ENCODE assay signal across 8 mouse cellular contexts in the genomic region with DNA sequence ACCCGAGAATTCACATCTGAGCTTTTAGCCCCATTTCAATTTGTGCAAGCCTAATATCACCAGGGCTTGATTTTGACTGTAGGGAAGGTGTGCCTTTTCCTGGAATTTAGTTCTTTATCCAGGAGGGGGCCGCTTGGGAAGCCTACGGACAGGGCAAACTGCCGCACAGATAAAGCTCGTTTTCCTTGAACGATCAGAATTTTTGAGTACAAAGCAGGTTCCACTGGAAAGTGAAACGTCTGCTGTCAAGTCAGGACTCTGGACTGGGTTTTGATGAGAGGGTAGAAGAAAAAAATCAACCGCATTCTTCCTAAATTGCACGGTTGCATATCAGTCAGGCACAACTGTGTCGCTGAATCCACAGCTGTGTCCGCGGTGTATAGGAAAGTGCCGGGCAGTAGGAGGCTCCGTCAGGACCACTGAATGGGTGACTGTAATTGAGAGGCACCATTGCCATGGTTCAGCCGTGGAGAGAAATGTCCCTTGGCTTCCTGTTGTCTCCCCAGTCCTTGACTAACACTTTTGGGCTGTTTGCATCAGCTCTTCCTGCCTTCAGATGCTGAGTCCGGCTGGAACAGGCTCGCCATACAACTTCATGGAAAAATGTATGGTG. TPM values are rescaled to one million over a fixed set of nuclear protein-coding genes. Genes with fewer than 3 reads are reported as not detected.
DNase-seq lines count a peak whose midpoint lies in the region; ATAC-seq lines count a peak whose summit lies in the region.

No protein-coding gene starts in this region.

- DNase-seq in embryo, embryonic 11 days: peak; percentile 13
- DNase-seq in embryo, embryonic 10 days (ENCODE audit: low spot score): no peak
- DNase-seq in limb, embryonic 10.5 days (ENCODE audit: low spot score): no peak
- DNase-seq in hindbrain, embryonic 14.5 days (ENCODE audit: low spot score): no peak
- DNase-seq in adrenal gland, postnatal 14 days: no peak
- no peak for DNase-seq in gastrocnemius, postnatal 4 days (ENCODE audit: low spot score in 2 of 2)

- H3K9me3 ChIP-seq in limb, embryonic 12.5 days: no peaks in the 10 kb centered on the region
- no peaks in the 10 kb centered on the region for H3K9me3 ChIP-seq in limb, embryonic 10.5 days (replicated peaks)
- no peaks in the 10 kb centered on the region for H3K9me3 ChIP-seq in hindbrain, embryonic 14.5 days (ENCODE audit: control insufficient read depth, low read length)
- H3K9me3 ChIP-seq in neural tube, embryonic 15.5 days (replicated peaks): no peaks in the 10 kb centered on the region; the same call in 1 of the 2 replicates

- no peak overlapping the region for H3K9ac ChIP-seq in limb, embryonic 12.5 days (replicated peaks)
- 0 out of 2 replicates have a peak overlapping the region, but pooled peaks have one; percentile 35 for H3K9ac ChIP-seq in hindbrain, embryonic 14.5 days
- no peak overlapping the region for H3K9ac ChIP-seq in neural tube, embryonic 15.5 days (replicated peaks)

- ATAC-seq in limb, embryonic 12.5 days (ENCODE audit: insufficient number of reproducible peaks, insufficient read depth, low FRiP score, low TSS enrichment, low read depth): no peak
- no peak for ATAC-seq in hindbrain, embryonic 14.5 days (ENCODE audit: low FRiP score)
- ATAC-seq in neural tube, embryonic 15.5 days (ENCODE audit: low FRiP score): peak; percentile 39; the same call in 1 of the 2 replicates

- peak overlapping the region; percentile 35 for H3K4me2 ChIP-seq in limb, embryonic 12.5 days
- peak overlapping the region; percentile 49 for H3K4me2 ChIP-seq in hindbrain, embryonic 14.5 days (replicated peaks)
- H3K4me2 ChIP-seq in neural tube, embryonic 15.5 days: peak overlapping the region; percentile 51

- no peak overlapping the region for H3K27ac ChIP-seq in limb, embryonic 12.5 days
- H3K27ac ChIP-seq in limb, embryonic 10.5 days: no peak overlapping the region
- H3K27ac ChIP-seq in hindbrain, embryonic 14.5 days: peak overlapping the region; percentile 70
- peak overlapping the region; percentile 75 for H3K27ac ChIP-seq in neural tube, embryonic 15.5 days (replicated peaks)

- peaks cover 4% of the 10 kb centered on the region; the same call in 1 of the 2 replicates for H3K27me3 ChIP-seq in limb, embryonic 12.5 days
- peaks cover 38% of the 10 kb centered on the region; the same call in 1 of the 2 replicates for H3K27me3 ChIP-seq in limb, embryonic 10.5 days (ENCODE audit: low read depth, poor library complexity, severe bottlenecking)
- no peaks in the 10 kb centered on the region for H3K27me3 ChIP-seq in hindbrain, embryonic 14.5 days (ENCODE audit: control insufficient read depth, insufficient read depth, low read length)
- no peaks in the 10 kb centered on the region for H3K27me3 ChIP-seq in neural tube, embryonic 15.5 days (replicated peaks)

- 53% methylated on average over 17 of the region's 17 CpGs for WGBS in limb, embryonic 12.5 days
- 56% methylated on average over 17 of the region's 17 CpGs for WGBS in limb, embryonic 10.5 days
- WGBS in hindbrain, embryonic 14.5 days: 42% methylated on average over 17 of the region's 17 CpGs
- 34% methylated on average over 17 of the region's 17 CpGs for WGBS in neural tube, embryonic 15.5 days

- peaks cover 12% of the 10 kb centered on the region for H3K4me1 ChIP-seq in limb, embryonic 12.5 days (replicated peaks)
- H3K4me1 ChIP-seq in limb, embryonic 10.5 days: peaks cover 10% of the 10 kb centered on the region
- H3K4me1 ChIP-seq in hindbrain, embryonic 14.5 days (replicated peaks; ENCODE audit: control insufficient read depth, insufficient read depth, low read length): peaks cover 30% of the 10 kb centered on the region
- peaks cover 30% of the 10 kb centered on the region for H3K4me1 ChIP-seq in neural tube, embryonic 15.5 days

- no peaks in the 10 kb centered on the region for H3K36me3 ChIP-seq in limb, embryonic 12.5 days
- no peaks in the 10 kb centered on the region for H3K36me3 ChIP-seq in limb, embryonic 10.5 days
- H3K36me3 ChIP-seq in hindbrain, embryonic 14.5 days (replicated peaks; ENCODE audit: control insufficient read depth, insufficient read depth): no peaks in the 10 kb centered on the region
- no peaks in the 10 kb centered on the region for H3K36me3 ChIP-seq in neural tube, embryonic 15.5 days

- H3K4me3 ChIP-seq in limb, embryonic 12.5 days (replicated peaks): no peak overlapping the region
- H3K4me3 ChIP-seq in limb, embryonic 10.5 days: no peak overlapping the region; the same call in 1 of the 2 replicates
- H3K4me3 ChIP-seq in hindbrain, embryonic 14.5 days (replicated peaks; ENCODE audit: low read length): no peak overlapping the region
- H3K4me3 ChIP-seq in neural tube, embryonic 15.5 days (replicated peaks): peak overlapping the region; percentile 8; the same call in 1 of the 2 replicates

RNA-seq across cellular contexts. Expression of a gene that starts 19.2 kb away (rescaled TPM):
- polyA plus RNA-seq in limb, embryonic 12.5 days (2016; fragmentation: Nextera tagmentation; extraction: Ambion mirVana): 102 and 107 TPM in 2 replicates
- 83.3 and 95.3 TPM in 2 replicates for polyA plus RNA-seq in limb, embryonic 10.5 days (2016; fragmentation: Nextera tagmentation; extraction: Ambion mirVana)
- polyA plus RNA-seq in hindbrain, embryonic 14.5 days (2014; fragmentation: Nextera tagmentation; extraction: Ambion mirVana): 224 and 227 TPM in 2 replicates
- 144 and 163 TPM in 2 replicates for polyA plus RNA-seq in neural tube, embryonic 15.5 days (2015; fragmentation: Nextera tagmentation; extraction: Ambion mirVana)
- 84.0 and 84.5 TPM in 2 replicates for total RNA-seq in adrenal gland, postnatal 14 days (2021)
- 10 to 100 TPM; 75.4 to 75.5 TPM for total RNA-seq in gastrocnemius, postnatal 4 days (2021)

Comparison
In these comparisons a context has a peak if more than half of its experiments do, and no peak if none do; other contexts are left out.
1. H3K27ac ChIP-seq: peak in hindbrain, embryonic 14.5 days (single experiment) and neural tube, embryonic 15.5 days (single experiment); none in limb, embryonic 12.5 days (single experiment) and limb, embryonic 10.5 days (single experiment).
2. Peak in every context shown above with its lines, with median percentiles within 50 percentile points of each other: H3K4me2 ChIP-seq.